Mouse (Mus musculus) hindbrain, embryonic 11.5 days (tissue): ENCODE data around the gene Jtb. TPM values are rescaled to one million over a fixed set of nuclear protein-coding genes. Genes with fewer than 3 reads are reported as not detected.

Source experiments
- ATAC-seq: fragments of 200-750 bp; cut with Nextera tagmentation; 2 replicates; pipeline ENCODE4 v1.8.0; 2017; ENCODE audit warnings: mild to moderate bottlenecking, moderate TSS enrichment, moderate library complexity; ENCODE audit not compliant: low FRiP score
- DNase-seq: peaks from one replicate; pipeline ENCODE4 v3.0.0-alpha.2; 2015; ENCODE audit warnings: low spot score
- H3K27ac ChIP-seq: fragments of 300-500 bp; sonication (generic); 2 replicates; pipeline ENCODE4 v1.5.1; 2014; ENCODE audit warnings: mild to moderate bottlenecking, low read depth, low read length
- H3K27me3 ChIP-seq: fragments of 300-500 bp; sonication (generic); 2 replicates; pipeline ENCODE4 v1.6.1; 2014; ENCODE audit warnings: mild to moderate bottlenecking, low read length, moderate library complexity, mixed read lengths; ENCODE audit not compliant: control insufficient read depth, insufficient read depth
- H3K36me3 ChIP-seq: fragments of 300-500 bp; sonication (generic); 2 replicates; pipeline ENCODE4 v1.6.1; 2014; ENCODE audit warnings: mild to moderate bottlenecking, low read length, moderate library complexity, mixed read lengths; ENCODE audit not compliant: control insufficient read depth, insufficient read depth
- H3K4me1 ChIP-seq: fragments of 300-500 bp; sonication (generic); replicated peaks from 2 replicates; pipeline ENCODE4 v1.6.1; 2014; ENCODE audit warnings: low read length, mixed read lengths; ENCODE audit not compliant: control insufficient read depth, insufficient read depth
- H3K4me2 ChIP-seq: fragments of 300-500 bp; sonication (generic); replicated peaks from 2 replicates; pipeline ENCODE4 v1.6.1; 2014; ENCODE audit warnings: mild to moderate bottlenecking, low read depth, low read length
- H3K4me3 ChIP-seq: fragments of 300-500 bp; sonication (generic); 2 replicates; pipeline ENCODE4 v1.5.1; 2014; ENCODE audit warnings: low read depth, low read length
- H3K9ac ChIP-seq: fragments of 300-500 bp; sonication (generic); 2 replicates; pipeline ENCODE4 v1.6.1; 2014; ENCODE audit warnings: low read depth, low read length
- H3K9me3 ChIP-seq: fragments of 300-500 bp; sonication (generic); 2 replicates; pipeline ENCODE4 v1.6.1; 2016; ENCODE audit warnings: low read length; ENCODE audit not compliant: control insufficient read depth
- WGBS: fragments of 180-500 bp; shearing (Covaris S2); extraction: QIAGEN DNeasy Blood & Tissue Kit; methylation state at CpG from one replicate; pipeline ENCODE4 v1.1.7; 2014; 5-methylcytosine and 5-hydroxymethylcytosine counted together
- polyA plus RNA-seq: library from polyadenylated mRNA; unstranded; fragments of >200 nt; fragmentation: Nextera tagmentation; extraction: Ambion mirVana; gene quantifications from 2 replicates; pipeline ENCODE4 v1.2.1, GENCODE M21; 2014

Jtb gene
- polyA plus RNA-seq, 1 experiment from 2014 or later = 104 TPM

DNA sequence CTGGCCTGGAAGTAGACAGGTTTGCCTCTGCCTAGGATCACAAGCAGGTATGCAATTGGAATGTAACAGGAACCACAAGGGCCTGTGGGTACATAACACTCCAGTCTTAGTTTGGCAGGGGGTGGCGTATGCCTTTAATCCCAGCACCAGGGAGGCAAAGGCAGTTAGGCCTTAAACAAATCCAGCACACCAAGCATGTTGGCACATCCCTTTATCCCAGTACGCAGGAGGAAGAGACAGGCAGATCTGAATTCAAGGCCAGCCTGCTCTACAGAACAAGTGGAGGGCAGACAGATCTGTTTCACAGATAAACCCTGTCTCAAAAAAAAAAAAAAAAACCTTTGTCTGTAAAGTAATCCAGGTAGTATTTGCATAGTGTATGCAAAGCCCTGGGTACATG, 22.7 kb upstream of the Jtb start:
- Histone ChIP-seq H3K27me3 (no peaks in the 10 kb centered on the region), H3K4me2 (no peak overlapping the region), H3K36me3 (peaks cover 14% of the 10 kb centered on the region), H3K9ac (no peak overlapping the region), H3K4me3 (no peak overlapping the region), H3K27ac (no peak overlapping the region), H3K9me3 (no peaks in the 10 kb centered on the region), H3K4me1 (peaks cover 9% of the 10 kb centered on the region)
- no peak for ATAC-seq
- no peak for DNase-seq
- WGBS = 89% methylated on average over 2 of the region's 2 CpGs

DNA sequence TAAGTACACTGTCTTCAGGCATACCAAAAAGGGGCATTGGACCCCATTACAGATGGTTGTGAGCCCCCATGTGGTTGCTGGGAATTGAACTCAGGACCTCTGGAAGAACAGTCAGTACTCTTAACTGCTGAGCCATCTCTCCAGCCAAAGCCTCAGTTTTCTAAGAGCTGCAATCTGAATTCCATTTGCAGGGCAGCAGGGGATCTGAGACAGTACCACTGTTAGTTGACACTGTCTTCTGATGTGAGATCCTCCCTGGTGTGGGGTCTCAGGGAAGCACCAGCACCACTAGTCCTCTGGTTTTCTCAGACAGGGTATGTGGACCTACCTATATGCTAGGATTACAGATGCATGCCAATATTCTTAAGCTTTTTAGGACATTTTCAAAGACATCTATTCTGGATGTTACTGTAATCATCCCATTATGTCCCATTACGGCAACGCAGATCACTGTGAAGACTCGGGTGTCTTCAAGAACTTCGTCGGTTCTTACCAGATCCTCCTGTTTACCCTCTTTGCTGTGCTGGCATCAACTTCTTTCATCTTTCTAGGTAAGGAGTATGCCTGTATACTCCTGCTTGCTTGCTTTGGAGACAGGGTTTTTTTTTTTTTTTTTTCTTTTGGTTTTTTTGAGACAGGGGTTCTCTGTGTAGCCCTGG, 21.4 kb upstream of the Jtb start:
- WGBS = 88% methylated on average over 5 of the region's 5 CpGs
- Histone ChIP-seq H3K4me1 (peaks cover 9% of the 10 kb centered on the region), H3K4me2 (no peak overlapping the region), H3K4me3 (no peak overlapping the region), H3K27me3 (no peaks in the 10 kb centered on the region), H3K36me3 (peaks cover 14% of the 10 kb centered on the region), H3K27ac (no peak overlapping the region), H3K9me3 (no peaks in the 10 kb centered on the region), H3K9ac (no peak overlapping the region)
- DNase-seq (no peak), ATAC-seq (no peak)

DNA sequence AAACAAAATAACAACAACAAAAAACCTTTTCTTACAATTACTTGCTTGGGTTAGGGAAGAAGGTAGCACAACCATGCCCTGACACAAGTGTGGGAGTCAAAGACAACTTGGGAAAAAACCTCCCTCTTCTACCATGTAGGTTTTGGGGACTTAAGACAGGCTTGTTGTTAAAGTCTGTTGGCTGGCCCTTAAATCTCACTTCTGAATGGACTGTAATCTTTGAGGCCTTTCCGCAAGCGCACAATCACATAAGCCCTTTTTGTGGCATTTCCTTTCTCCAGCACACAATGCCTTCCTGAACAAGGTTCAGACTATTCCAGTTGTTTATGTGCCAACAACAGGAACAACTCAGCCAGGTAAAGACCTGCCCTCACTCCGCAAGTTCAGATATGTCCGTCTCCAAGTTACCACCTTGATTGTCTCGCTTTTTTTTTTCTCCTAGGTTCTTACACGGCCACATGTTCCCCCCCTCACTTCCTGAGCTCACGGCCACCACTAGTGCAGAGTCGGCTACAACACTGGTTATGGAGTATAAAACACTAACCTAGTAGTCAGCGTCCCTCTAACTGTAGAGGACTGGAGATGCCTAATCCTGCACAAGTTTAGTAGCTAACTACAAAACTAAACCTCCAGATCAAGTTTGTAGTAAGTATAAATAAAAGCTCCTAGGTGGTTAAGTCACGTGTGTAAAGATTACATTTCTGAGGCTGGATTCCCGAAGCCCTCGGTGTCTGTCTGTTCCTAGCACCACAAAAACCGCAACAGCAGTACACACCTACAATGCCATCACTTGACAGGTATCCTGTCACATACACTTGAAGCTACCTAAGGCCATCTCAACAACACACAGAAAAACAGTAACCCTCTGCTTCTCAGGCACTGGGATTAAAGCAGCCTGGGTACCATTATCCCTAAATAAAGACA, 19.7 kb upstream of the Jtb start:
- DNase-seq = no peak
- no peak for ATAC-seq
- peak overlapping the region; percentile 70 for H3K4me2 ChIP-seq
- H3K4me1 ChIP-seq = peaks cover 9% of the 10 kb centered on the region
- no peak overlapping the region for H3K27ac ChIP-seq
- no peaks in the 10 kb centered on the region for H3K27me3 ChIP-seq
- peak overlapping the region; percentile 77; the same call in 1 of the 2 replicates for H3K4me3 ChIP-seq
- 85% methylated on average over 13 of the region's 13 CpGs for WGBS
- peaks cover 14% of the 10 kb centered on the region for H3K36me3 ChIP-seq
- no peaks in the 10 kb centered on the region for H3K9me3 ChIP-seq
- H3K9ac ChIP-seq = no peak overlapping the region

DNA sequence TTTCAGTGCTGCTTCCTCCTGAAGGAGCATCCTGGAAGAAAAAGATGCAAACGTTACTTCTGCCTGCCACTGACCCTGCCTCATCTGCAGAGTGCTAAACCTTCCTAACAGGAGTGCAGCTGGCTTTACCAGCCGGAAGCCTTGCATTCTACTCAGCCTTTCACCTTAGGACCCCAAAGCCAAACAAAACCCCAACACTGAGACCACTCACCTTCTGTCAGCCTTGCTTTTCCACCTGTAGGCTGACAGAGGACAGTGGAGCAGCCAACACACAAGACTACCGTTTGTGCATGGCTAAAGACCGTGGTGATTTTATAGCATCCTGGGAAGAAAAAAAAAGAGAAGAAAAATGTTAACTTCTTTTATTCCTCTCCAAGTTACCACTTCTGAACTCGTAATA, 18.7 kb upstream of the Jtb start:
- H3K36me3 ChIP-seq = peaks cover 14% of the 10 kb centered on the region
- H3K9me3 ChIP-seq = no peaks in the 10 kb centered on the region
- H3K27me3 ChIP-seq = no peaks in the 10 kb centered on the region
- no peak for DNase-seq
- H3K27ac ChIP-seq = no peak overlapping the region
- peak overlapping the region; percentile 70 for H3K4me2 ChIP-seq
- no peak for ATAC-seq
- peak overlapping the region; percentile 44 for H3K9ac ChIP-seq
- WGBS = 13% methylated on average over 5 of the region's 5 CpGs
- peak overlapping the region; percentile 77 for H3K4me3 ChIP-seq
- peaks cover 9% of the 10 kb centered on the region for H3K4me1 ChIP-seq

DNA sequence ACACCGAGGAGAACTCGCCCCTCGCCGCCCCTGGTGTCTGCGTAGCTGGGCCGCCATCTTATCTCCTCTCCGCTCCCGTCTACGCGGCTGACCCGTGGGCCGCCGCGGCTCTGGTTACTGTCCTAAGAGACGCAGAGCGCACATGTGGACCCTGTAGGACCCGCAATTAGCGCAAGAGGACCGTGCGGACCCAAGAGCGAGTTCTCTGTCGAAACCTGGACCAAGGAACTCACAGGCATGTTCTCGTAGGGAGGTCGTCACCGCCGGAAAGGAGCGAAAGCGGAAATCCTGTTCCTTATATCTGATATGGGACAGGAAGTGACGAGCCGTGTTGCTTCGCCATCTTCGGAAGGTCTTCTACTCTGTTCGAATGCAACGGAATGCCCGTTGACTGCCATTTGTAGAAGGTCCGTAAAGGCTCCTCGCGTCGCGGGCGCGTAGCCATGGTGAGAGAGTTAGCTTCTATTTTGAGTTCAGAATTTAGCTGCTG, 18.0 kb upstream of the Jtb start, which contains the start of the genes Rps27 and Rab13:
Rps27 (minus strand) TSS at position 275 of the 490 bp plus-strand sequence.
Rab13 (plus strand) TSS at position 319 of the 490 bp plus-strand sequence.
- peak within 1 kb of the TSS; percentile 51; the same call in 1 of the 2 replicates for H3K27ac ChIP-seq
- peaks cover 9% of the 10 kb centered on the region for H3K4me1 ChIP-seq
- DNase-seq (peak; percentile 91), ATAC-seq (peak; percentile 94)
- H3K36me3 ChIP-seq = peaks cover 13% of the 10 kb centered on the region
- peak within 1 kb of the TSS; percentile 83 for H3K9ac ChIP-seq
- WGBS = 0% methylated on average over 42 of the region's 42 CpGs
- peak within 1 kb of the TSS; percentile 77 for H3K4me3 ChIP-seq
- no peaks in the 10 kb centered on the region for H3K27me3 ChIP-seq
- H3K4me2 ChIP-seq = peak within 1 kb of the TSS; percentile 70
- H3K9me3 ChIP-seq = no peaks in the 10 kb centered on the region

DNA sequence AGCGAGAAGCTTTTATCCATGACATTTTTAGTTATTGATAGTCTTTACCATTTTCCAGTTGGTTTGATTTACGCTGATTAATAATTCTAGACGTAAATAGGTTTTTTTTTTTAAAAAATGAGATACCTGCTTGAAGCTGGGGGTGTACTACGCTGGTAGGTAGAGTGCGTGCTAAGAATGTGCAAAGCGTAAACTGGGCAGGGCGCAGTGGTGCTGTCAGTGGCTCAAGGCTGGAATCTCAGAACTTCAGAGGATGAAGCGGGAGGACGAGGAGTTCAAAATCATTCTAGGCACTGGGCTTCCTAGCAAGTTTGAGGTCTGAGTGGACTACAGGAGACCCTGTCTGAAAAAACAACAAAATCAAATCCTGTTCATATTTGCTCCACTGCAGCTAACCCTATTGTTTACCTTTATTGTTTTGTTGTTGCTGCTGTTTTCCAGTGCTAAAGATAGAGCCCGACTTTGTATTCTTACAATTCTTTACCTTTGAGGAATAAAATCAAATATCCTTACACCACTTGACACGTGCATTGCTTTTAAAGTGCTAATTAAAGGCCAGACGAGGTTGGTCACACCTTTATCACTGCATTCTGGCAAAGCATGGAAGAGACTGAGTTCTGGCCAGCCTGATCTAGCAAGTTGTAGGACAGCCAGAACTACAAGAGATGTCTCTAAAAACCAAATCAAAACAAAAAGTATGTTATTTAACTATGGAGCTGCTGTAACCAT, 17.3 kb upstream of the Jtb start:
- H3K36me3 ChIP-seq = peaks cover 11% of the 10 kb centered on the region
- ATAC-seq (peak; percentile 63), DNase-seq (no peak)
- peak overlapping the region; percentile 44 for H3K4me2 ChIP-seq
- H3K27ac ChIP-seq = no peak overlapping the region
- peak overlapping the region; percentile 77 for H3K4me3 ChIP-seq
- WGBS = 15% methylated on average over 12 of the region's 12 CpGs
- no peaks in the 10 kb centered on the region for H3K9me3 ChIP-seq
- H3K9ac ChIP-seq = peak overlapping the region; percentile 3; the same call in 1 of the 2 replicates
- H3K27me3 ChIP-seq = no peaks in the 10 kb centered on the region
- peaks cover 9% of the 10 kb centered on the region for H3K4me1 ChIP-seq

DNA sequence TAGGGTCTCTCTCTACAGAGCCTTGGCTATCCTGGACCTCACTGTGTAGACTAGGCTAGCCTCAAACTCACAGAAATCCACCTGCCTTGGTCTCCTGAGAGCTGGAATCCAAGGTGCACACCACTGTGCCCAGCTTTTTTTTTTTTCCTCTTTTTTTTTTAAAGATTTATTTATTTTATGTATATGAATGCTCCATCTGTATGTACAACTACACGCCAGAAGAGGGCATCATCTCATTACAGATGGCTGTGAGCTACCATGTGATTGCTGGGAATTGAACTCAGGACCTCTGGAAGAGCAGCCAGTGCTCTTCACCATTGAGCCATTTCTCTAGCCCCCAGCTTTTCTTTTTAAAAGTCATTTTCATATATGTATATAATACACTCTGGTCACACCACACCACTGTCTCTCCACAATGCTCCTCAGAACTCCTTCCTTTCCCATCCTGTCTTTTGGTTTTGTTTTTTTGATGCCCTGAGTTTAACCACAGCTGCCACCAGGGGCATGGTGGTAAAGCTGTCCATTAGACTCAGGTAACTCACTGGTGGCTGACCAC, 15.5 kb upstream of the Jtb start:
- no peak overlapping the region for H3K27ac ChIP-seq
- no peak for DNase-seq
- H3K4me2 ChIP-seq = no peak overlapping the region
- WGBS = 38% methylated on average over 1 of the region's 1 CpGs
- peaks cover 6% of the 10 kb centered on the region for H3K36me3 ChIP-seq
- H3K4me1 ChIP-seq = peaks cover 9% of the 10 kb centered on the region
- no peaks in the 10 kb centered on the region for H3K27me3 ChIP-seq
- no peak for ATAC-seq
- H3K9ac ChIP-seq = no peak overlapping the region
- H3K9me3 ChIP-seq = no peaks in the 10 kb centered on the region
- H3K4me3 ChIP-seq = no peak overlapping the region

DNA sequence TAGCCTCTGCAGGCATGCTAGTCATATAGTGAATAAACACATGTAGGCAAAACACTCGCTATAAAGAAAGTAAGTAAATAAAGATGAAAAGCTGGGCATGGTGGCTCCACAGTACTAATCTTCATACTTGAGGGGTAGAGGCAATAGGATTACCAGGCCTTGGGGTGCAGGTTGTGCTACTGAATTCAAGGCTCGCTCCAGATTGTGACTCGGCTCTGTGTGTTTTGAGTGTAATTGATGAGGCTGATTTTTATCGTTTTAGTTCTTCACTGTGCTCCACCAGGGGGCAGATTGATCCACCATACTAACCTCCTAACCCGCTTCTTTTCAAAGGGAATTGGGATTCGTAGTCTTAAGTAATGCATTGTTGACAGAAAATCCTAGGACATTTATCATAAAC, 11.3 kb upstream of the Jtb start:
- peak overlapping the region; percentile 61; the same call in 1 of the 2 replicates for H3K27ac ChIP-seq
- ATAC-seq (peak; percentile 57), DNase-seq (peak; percentile 77)
- peak overlapping the region; percentile 76 for H3K4me2 ChIP-seq
- H3K4me1 ChIP-seq = no peaks in the 10 kb centered on the region
- H3K9me3 ChIP-seq = no peaks in the 10 kb centered on the region
- H3K36me3 ChIP-seq = no peaks in the 10 kb centered on the region
- peak overlapping the region; percentile 36 for H3K4me3 ChIP-seq
- no peaks in the 10 kb centered on the region for H3K27me3 ChIP-seq
- H3K9ac ChIP-seq = peak overlapping the region; percentile 68
- 15% methylated on average over 6 of the region's 6 CpGs for WGBS
